Mouse (Mus musculus) liver, adult (tissue): ENCODE measurements around the gene Adamtsl5.

Source experiments
- GATA4 ChIP-seq: IDR thresholded peaks from 2 replicates; pipeline ENCODE4 v1.6.1; 2014; ENCODE audit warnings: mild to moderate bottlenecking, low read length; ENCODE audit not compliant: insufficient replicate concordance

Gene Adamtsl5

GRCm38 (mm10) chr10:80348244-80348781 is at the start of gene Adamtsl5:
Gene Adamtsl5 (minus strand): TSS chr10:80348412.
- TF ChIP-seq GATA4: no peak

DNA sequence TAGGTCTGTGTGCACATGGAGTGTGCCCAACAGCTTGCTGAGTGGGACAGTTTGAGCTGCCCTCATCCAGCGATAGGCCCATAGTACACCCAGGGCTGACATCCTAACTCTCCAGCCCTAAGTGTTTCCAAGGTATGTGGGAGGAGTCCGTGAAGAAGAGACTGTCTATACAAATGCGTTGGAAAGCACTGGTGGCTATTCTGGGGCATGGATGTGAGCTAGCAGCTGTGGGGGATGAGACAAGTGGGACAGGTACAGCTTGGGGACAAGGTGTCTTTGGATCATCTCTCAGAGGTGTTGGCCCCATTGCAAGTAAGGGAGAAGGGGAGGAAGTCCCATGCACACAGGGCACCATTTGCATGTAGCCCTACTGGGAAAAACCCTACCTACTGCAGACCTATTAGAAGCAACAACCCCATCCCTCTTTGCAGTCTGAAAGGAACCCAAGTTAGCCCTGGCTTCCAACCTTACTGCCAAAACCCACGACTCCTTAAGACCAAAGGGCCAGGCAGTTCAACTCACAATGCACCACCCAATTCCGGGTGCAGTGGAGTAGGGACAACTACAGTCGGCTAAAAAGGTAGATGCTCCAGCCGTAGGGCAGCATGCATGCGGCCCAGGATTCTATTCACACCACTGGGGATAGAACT is 49.4 kb upstream of the Adamtsl5 start:
- no peak for TF ChIP-seq GATA4

DNA sequence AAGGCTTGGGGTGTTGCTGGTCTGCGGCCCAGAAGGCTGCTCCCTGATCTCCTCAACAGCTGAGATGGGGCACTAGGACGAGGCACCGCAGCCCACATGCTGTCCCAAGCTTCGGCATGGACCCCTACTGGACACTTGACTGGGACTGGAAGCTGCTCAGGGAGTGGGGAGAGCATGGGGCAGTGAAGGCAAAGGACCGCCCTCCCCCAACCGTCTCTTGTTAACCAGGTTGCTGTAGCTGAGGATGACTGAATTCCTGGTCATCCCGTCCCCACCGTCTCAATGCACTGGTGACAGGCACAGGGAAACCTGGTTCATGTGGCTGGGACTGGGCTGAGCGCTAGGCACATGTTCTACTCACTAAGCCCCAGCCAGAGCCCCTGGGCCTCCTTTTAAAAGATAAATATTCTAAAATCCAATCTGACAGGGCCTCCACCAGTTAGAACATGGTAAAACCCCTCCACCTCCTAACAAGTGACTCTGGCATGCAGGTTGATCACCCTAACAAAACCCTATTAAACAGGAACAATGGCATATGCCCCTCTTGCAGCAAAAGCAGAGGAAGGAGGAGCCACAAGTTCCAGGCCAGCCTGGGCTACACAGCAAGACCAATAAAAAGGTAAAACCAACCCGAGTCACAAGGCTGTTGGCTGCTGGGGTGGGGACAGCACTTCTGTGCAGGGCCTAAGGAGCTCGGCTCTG is 48.8 kb upstream of the Adamtsl5 start:
- no peak for TF ChIP-seq GATA4

GRCm38 (mm10) chr10:80395025-80395627 is 46.9 kb upstream of the Adamtsl5 start:
- TF ChIP-seq GATA4: no peak

DNA sequence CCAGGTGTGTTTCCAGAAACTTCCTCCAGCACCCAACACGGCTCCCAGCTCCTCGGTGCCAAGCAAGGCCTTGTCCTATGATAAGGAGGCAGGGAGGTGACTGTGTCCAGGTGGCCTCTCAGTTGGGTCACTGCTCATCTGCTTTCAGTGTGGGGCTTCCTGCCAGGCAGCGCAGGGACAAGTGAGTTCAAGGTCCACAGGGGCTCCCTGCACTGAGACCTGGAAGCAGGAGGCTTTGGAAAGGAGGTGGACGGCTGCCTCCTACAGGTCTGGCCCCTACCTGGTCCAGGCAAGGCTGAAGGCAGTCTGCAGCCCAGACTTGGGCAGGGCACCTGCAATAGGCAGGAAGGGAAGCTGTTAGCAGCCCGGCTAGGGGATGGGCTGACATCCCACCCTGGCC is 44.5 kb upstream of the Adamtsl5 start:
- no peak for TF ChIP-seq GATA4

- TF ChIP-seq GATA4: no peak
Measured at GRCm38 (mm10) chr10:80390697-80391096, 42.5 kb upstream of the Adamtsl5 start.

DNA sequence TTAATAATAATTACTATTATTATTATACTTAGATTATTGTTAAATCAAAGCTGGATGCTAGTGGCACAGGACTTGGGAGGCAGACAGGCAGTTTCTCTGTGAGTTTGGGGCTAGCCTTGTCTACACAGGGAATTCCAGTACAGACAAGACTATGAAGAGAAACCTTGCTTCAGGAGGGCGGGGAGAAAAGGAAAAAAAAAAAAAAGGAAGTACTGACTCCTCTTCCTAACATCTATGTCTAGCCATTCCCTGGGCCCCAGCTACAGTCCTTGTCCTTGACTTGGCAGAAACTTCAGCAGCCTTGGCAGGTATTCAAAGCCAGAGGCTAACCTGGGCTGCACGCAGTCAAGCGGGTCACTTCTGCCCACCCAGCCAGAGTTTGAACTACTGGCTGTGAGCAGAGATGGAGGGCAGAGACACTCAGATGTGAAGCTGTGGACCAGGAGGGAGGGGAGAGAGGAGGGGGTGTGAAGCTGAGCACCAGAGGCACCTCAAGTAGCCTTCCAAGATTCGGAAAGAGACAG is 41.0 kb upstream of the Adamtsl5 start:
- no peak for TF ChIP-seq GATA4

DNA sequence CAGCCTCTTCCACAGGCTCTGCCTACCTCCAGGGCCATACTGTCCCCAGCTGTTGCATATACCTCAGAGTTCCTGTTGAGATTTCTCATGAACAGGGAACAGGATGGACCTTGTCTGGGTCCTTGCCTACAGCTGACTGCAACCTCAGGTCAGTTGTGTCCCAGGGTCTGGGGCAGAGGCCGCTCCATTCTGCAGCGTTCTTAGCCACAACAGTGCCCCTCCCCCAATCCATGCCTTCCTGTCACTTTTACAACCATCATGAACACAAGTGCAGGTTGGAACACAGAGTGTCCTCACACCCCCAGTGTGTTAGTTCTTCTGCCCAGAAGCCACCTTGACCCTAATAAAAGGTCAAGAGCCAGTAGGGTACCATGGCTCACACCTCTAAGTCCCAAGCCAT is 40.5 kb upstream of the Adamtsl5 start:
- TF ChIP-seq GATA4: no peak

GRCm38 (mm10) chr10:80387522-80387959 is 39.3 kb upstream of the Adamtsl5 start, which contains the start of gene Mex3d:
Gene Mex3d (minus strand): TSS chr10:80387659.
- no peak for TF ChIP-seq GATA4

DNA sequence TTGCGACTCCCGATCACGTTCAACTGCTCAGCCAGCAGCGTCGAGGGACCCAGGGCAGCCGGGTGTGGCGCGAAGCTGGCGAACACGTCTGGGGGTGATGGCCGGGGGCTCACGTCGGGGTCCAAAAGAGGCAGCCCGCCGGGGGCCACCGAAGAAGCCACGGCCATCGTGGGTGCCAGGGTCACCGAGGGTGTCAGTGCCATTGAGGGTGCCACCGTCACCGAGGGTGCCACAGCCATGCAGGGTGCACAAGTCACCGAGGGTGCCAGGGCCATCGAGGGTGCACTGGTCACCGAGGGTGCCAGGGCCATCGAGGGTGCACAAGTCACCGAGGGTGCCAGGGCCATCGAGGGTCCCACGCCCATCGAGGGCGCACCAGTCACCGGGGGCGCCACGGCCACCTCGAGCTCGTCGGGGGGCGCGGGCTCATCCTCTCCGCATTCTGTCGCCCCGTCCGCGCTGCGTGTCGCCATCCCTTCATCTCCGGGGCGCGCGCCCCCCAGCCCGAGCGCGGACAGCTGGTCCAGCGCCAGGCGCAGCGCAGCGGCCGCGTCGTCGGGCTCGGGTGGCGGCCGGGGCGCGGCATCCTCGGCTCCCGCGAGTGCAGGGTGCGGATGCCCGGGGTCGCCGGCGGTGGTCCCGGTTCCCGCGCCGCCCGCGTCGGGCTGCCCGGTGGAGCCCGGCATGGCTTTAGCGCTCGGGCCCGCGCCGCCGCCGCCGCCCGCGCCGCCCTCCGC is 38.7 kb upstream of the Adamtsl5 start:
- TF ChIP-seq GATA4: no peak

DNA sequence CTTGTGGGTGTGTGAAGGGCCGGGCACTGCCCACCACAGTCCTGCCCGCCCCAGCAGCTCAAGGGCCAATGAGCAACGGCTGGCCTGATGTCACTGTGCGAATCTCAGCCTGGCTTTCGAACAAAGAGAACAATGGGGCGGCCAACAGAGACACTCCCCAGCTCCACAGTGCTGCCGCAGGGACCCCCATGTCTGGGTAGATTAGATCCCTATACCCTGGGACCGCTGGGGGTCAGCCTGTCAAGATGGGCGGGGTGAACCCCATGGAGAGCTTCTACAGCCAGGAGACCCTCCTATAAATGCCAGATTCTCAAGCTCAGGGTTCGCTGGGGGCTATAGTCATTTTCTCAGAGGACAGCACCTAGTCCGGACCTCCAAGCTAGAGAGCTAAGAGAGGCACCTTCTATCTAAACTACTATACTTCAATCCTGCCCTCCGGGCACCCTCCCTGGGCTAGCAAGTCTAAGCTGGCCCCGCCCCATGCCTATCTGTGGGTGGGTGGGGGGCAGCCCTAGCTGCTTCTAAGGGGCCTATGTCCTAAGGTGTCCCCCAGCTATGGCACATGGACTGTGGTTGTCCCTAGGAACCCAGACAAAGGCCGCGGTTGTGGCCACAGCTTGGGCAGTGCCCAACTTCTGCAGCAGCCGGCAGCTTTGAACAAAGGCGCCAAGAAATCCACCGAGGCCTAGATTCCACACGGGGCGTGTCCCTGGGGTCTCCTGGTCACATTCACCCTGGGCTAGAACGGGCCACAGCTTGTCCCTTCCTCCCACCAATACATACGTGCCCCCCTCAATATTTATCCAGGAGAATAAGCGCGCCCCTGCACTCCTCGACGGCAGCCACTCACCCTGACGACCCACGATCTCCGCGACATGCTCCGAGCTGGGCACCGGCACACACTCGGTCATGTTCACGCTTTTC is 37.9 kb upstream of the Adamtsl5 start:
- no peak for TF ChIP-seq GATA4

DNA sequence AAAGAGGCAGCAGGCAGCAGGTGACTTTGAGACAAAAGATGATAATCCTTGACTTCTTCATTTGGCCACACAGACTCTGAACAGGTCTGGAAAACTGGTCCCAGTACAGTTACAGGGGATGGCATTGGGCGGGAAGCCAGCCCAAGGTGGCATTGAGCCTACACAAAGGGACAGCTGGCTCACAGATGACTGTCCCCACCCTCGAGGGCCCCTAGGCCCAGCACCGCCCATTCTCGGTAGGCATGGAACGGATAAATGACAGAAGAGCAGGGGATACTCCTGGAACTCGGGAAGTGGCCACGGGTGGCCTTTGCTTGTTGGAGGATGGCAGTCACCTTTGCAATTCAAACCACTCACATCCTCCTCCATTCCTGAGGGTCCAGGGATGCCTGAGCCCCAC is 37.1 kb upstream of the Adamtsl5 start:
- TF ChIP-seq GATA4: no peak

- TF ChIP-seq GATA4: no peak
Measured at GRCm38 (mm10) chr10:80384709-80385108, 36.5 kb upstream of the Adamtsl5 start.

DNA sequence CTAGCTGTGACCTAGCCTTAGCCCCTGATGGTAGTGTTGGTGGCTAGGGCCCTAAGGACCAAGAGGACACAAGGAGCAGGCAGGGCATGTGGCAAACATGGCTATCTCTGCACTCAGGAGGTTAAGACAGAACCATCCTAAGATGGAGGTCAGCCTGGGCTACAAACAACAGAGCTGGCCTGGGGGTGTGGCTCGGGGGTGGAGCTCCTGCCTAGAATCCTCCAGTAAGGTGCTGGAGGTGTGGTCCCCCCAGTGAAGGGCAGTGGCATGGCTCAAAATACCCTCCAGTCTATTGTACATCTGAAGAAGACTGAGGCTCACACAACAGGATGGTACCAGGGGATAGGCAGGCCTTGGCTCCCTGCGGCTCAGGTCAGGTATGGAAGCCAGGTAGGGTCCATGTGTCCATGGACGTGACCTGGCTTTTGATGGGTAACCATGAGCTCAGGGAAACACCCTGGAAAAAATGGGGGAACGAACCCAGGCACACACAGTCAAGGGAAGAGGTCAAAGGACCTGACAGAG is 36.0 kb upstream of the Adamtsl5 start:
- no peak for TF ChIP-seq GATA4
